Mouse (Mus musculus): ENCODE data around the gene Srpk1. TPM values are rescaled to one million over a fixed set of nuclear protein-coding genes. Genes with fewer than 3 reads are reported as not detected.

Gene Srpk1
- polyA plus RNA-seq, 1 experiment = 19.7 TPM

DNA sequence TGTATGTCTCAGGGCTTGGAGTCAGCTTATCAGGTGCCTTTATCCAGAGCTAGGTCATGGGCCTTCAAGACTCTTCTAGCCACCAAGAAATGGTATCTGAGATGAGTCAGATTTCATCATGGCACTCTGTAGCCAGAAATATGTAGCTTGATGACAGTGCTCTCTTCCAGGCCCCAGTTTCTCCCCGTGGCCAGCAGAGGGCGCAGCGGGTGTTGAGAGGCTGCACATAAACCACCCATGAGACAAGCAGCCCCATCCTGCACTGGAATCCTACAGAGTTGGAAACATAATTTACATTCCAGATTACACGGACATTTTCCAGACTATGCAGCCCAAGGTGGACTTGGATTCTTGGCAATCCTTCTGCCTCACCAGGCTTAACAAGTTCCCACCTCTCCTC lies 29.5 kb downstream of the Srpk1 start:
- no peaks in the 10 kb centered on the region for H3K27me3 ChIP-seq (ENCODE audit: control insufficient read depth, insufficient read depth, low read length)
- H3K4me1 ChIP-seq (ENCODE audit: control insufficient read depth, insufficient read depth, insufficient read length, low read length) = no peaks in the 10 kb centered on the region
- TF ChIP-seq POLR2A (IDR thresholded peaks at IDR 0.05; ENCODE audit: low read depth, low read length) (no peak), CTCF (IDR thresholded peaks at IDR 0.05; ENCODE audit: extremely low read depth, insufficient read length, insufficient replicate concordance, low read depth, low read length) (peak; percentile 82; the same call in 1 of the 2 replicates)
- 11% methylated on average over 4 of the region's 4 CpGs for WGBS
- no peak overlapping the region for H3K27ac ChIP-seq (ENCODE audit: insufficient read depth, low read depth, low read length)
- H3K36me3 ChIP-seq (ENCODE audit: control insufficient read depth, insufficient read depth, low read length) = peaks cover 74% of the 10 kb centered on the region
- no peak overlapping the region for H3K4me3 ChIP-seq (ENCODE audit: low read depth, low read length)

DNA sequence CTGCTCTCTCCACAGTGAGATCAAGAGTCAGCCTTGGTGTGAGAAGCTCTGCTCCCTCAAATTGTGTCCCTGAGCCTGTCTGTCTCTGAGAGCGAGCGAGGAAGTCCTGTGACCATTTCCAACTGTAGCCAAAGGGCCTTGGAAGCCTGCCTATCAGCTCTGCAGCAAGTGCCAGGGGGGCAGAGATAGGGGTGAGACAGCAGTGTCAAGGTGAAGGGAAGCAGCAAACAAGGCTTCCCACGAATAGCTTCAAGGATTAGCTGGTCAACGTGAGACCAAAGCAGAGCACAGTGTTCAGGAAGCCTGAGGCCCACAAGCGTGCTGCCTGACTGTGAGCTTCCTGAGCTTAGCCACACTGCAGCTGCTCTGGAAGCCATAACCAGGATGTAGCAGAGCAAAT lies 31.0 kb downstream of the Srpk1 start:
- Histone ChIP-seq H3K4me1 (ENCODE audit: control insufficient read depth, insufficient read depth, insufficient read length, low read length) (no peaks in the 10 kb centered on the region), H3K27me3 (ENCODE audit: control insufficient read depth, insufficient read depth, low read length) (no peaks in the 10 kb centered on the region), H3K4me3 (ENCODE audit: low read depth, low read length) (no peak overlapping the region), H3K36me3 (ENCODE audit: control insufficient read depth, insufficient read depth, low read length) (peaks cover 62% of the 10 kb centered on the region), H3K27ac (ENCODE audit: insufficient read depth, low read depth, low read length) (no peak overlapping the region)
- TF ChIP-seq POLR2A (IDR thresholded peaks at IDR 0.05; ENCODE audit: low read depth, low read length) (no peak), CTCF (IDR thresholded peaks at IDR 0.05; ENCODE audit: extremely low read depth, insufficient read length, insufficient replicate concordance, low read depth, low read length) (no peak)
- 83% methylated on average over 5 of the region's 5 CpGs for WGBS

DNA sequence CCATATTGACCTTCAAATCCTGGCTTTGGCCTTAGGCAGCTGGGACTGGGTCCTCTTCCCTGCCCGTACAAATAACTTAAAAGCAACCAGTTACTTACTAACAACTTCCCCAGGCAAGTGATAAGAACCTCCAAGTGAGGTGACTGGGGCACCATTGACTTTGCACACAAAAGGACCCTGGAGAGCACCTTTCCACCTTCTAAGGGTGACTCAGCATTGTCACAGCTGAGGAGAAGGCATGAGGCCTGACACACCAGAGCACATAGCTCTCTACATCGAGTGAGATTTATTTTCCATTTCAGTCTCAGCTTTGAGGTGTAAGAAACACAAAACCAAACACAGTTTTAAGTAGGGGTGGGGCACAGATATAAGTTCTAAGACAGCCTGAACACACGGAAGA lies 31.9 kb downstream of the Srpk1 start:
- WGBS = 67% methylated on average over 3 of the region's 3 CpGs
- Histone ChIP-seq H3K36me3 (ENCODE audit: control insufficient read depth, insufficient read depth, low read length) (peaks cover 57% of the 10 kb centered on the region), H3K4me3 (ENCODE audit: low read depth, low read length) (no peak overlapping the region)

DNA sequence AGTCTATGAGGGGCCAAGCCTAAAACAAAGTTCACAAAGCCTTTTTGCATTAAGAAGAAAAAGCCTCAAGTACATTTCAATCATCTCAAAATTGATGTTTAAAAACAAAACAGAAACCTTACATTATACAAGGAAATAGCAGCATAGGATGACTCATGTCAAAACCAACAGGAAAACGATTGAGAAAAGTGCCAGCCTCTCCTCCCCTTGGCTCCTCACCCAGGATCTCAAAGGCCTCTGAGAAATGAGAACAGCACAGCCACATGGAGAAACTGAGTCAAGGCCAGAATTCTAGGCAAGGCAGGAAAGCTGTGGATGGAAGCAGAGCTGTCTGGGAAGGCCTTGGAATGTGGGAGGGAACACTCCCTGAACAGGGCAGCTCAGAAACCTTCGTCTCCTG lies 33.9 kb downstream of the Srpk1 start:
- Histone ChIP-seq H3K36me3 (ENCODE audit: control insufficient read depth, insufficient read depth, low read length) (peaks cover 49% of the 10 kb centered on the region), H3K27me3 (ENCODE audit: control insufficient read depth, insufficient read depth, low read length) (no peaks in the 10 kb centered on the region), H3K27ac (ENCODE audit: insufficient read depth, low read depth, low read length) (no peak overlapping the region), H3K4me3 (ENCODE audit: low read depth, low read length) (no peak overlapping the region), H3K4me1 (ENCODE audit: control insufficient read depth, insufficient read depth, insufficient read length, low read length) (no peaks in the 10 kb centered on the region)
- TF ChIP-seq POLR2A (IDR thresholded peaks at IDR 0.05; ENCODE audit: low read depth, low read length) = no peak
- WGBS = 51% methylated on average over 2 of the region's 2 CpGs

More for the DNA sequence above, 31.9 kb downstream of the Srpk1 start:
- H3K27me3 ChIP-seq (ENCODE audit: control insufficient read depth, insufficient read depth, low read length) = no peaks in the 10 kb centered on the region
- no peaks in the 10 kb centered on the region for H3K4me1 ChIP-seq (ENCODE audit: control insufficient read depth, insufficient read depth, insufficient read length, low read length)
- TF ChIP-seq CTCF (IDR thresholded peaks at IDR 0.05; ENCODE audit: extremely low read depth, insufficient read length, insufficient replicate concordance, low read depth, low read length) (no peak), POLR2A (IDR thresholded peaks at IDR 0.05; ENCODE audit: low read depth, low read length) (no peak)
- H3K27ac ChIP-seq (ENCODE audit: insufficient read depth, low read depth, low read length) = no peak overlapping the region

- Histone ChIP-seq H3K4me1 (ENCODE audit: control insufficient read depth, insufficient read depth, insufficient read length, low read length) (no peaks in the 10 kb centered on the region), H3K36me3 (ENCODE audit: control insufficient read depth, insufficient read depth, low read length) (peaks cover 31% of the 10 kb centered on the region), H3K27ac (ENCODE audit: insufficient read depth, low read depth, low read length) (no peak overlapping the region), H3K4me3 (ENCODE audit: low read depth, low read length) (no peak overlapping the region), H3K27me3 (ENCODE audit: control insufficient read depth, insufficient read depth, low read length) (no peaks in the 10 kb centered on the region)
- TF ChIP-seq CTCF (IDR thresholded peaks at IDR 0.05; ENCODE audit: extremely low read depth, insufficient read length, insufficient replicate concordance, low read depth, low read length) = no peak
- no peak for TF ChIP-seq POLR2A (IDR thresholded peaks at IDR 0.05; ENCODE audit: low read depth, low read length)
- 66% methylated on average over 3 of the region's 3 CpGs for WGBS
Observed at GRCm38 (mm10) chr17:28586509-28586908, 36.0 kb downstream of the Srpk1 start.

DNA sequence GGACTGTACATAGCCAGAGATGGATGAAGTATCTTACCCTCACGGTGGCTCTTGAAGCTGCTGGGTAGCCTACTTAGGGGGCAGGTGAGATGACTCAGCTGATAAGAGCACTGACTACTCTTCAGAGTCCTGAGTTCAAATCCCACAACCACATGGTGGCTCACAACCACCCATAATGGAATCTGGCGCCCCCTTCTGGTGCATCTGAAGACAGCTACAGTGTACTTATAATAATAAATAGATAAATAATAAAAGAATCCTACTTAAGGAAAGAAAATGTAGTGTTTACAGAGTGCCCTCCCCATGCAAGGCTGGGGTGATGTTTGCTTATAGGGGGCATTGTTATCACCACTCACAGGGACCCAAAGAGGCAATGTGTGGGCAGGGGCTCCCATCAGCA lies 41.5 kb downstream of the Srpk1 start:
- 57% methylated on average over 2 of the region's 2 CpGs for WGBS
- H3K4me1 ChIP-seq (ENCODE audit: control insufficient read depth, insufficient read depth, insufficient read length, low read length) = no peaks in the 10 kb centered on the region
- H3K4me3 ChIP-seq (ENCODE audit: low read depth, low read length) = no peak overlapping the region
- TF ChIP-seq CTCF (IDR thresholded peaks at IDR 0.05; ENCODE audit: extremely low read depth, insufficient read length, insufficient replicate concordance, low read depth, low read length) (no peak), POLR2A (IDR thresholded peaks at IDR 0.05; ENCODE audit: low read depth, low read length) (no peak)
- no peaks in the 10 kb centered on the region for H3K36me3 ChIP-seq (ENCODE audit: control insufficient read depth, insufficient read depth, low read length)
- H3K27me3 ChIP-seq (ENCODE audit: control insufficient read depth, insufficient read depth, low read length) = no peaks in the 10 kb centered on the region
- H3K27ac ChIP-seq (ENCODE audit: insufficient read depth, low read depth, low read length) = no peak overlapping the region

DNA sequence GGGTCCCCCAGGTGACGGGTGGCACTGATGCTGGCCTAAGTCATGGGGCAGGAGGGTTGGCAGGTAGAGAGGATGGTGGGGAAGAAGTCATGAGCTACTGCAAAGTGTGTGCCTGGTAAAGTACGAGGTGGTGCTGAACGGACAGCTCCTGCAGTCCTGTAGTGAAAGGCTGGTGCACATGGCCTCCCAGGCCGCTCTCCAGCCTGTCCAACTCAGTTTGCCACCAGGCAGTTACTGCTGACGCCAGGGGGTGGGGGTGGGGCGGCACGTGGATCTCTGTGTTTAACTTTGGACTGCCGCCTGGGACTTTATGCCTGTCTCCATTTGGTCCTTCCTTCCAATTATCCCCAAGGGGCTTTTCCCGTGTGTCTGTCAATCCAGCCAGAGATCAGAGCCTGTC lies 42.1 kb downstream of the Srpk1 start:
- Histone ChIP-seq H3K4me1 (ENCODE audit: control insufficient read depth, insufficient read depth, insufficient read length, low read length) (peaks cover 6% of the 10 kb centered on the region), H3K27ac (ENCODE audit: insufficient read depth, low read depth, low read length) (no peak overlapping the region), H3K27me3 (ENCODE audit: control insufficient read depth, insufficient read depth, low read length) (no peaks in the 10 kb centered on the region), H3K4me3 (ENCODE audit: low read depth, low read length) (no peak overlapping the region), H3K36me3 (ENCODE audit: control insufficient read depth, insufficient read depth, low read length) (no peaks in the 10 kb centered on the region)
- no peak for TF ChIP-seq POLR2A (IDR thresholded peaks at IDR 0.05; ENCODE audit: low read depth, low read length)
- no peak for TF ChIP-seq CTCF (IDR thresholded peaks at IDR 0.05; ENCODE audit: extremely low read depth, insufficient read length, insufficient replicate concordance, low read depth, low read length)
- 6% methylated on average over 9 of the region's 9 CpGs for WGBS
